Mouse (Mus musculus): ENCODE measurements around the gene Cd81. TPM values are rescaled to one million over a fixed set of nuclear protein-coding genes. Genes with fewer than 3 reads are reported as not detected.

Cd81 gene
- polyA plus RNA-seq, 1 experiment = 227 TPM

- WGBS = 93% methylated on average over 2 of the region's 2 CpGs
- 0 out of 2 replicates have a peak, but pooled peaks cover 4% of the 10 kb centered on the region for H3K27me3 ChIP-seq (ENCODE audit: control insufficient read depth, insufficient read depth, low read length)
- no peak overlapping the region for H3K4me3 ChIP-seq (ENCODE audit: low read depth, low read length)
- H3K27ac ChIP-seq (ENCODE audit: insufficient read depth, low read depth, low read length) = no peak overlapping the region
- TF ChIP-seq CTCF (IDR thresholded peaks at IDR 0.05; ENCODE audit: extremely low read depth, insufficient read length, insufficient replicate concordance, low read depth, low read length) (no peak), POLR2A (IDR thresholded peaks at IDR 0.05; ENCODE audit: low read depth, low read length) (no peak)
- H3K36me3 ChIP-seq (ENCODE audit: control insufficient read depth, insufficient read depth, low read length) = no peaks in the 10 kb centered on the region
- H3K4me1 ChIP-seq (ENCODE audit: control insufficient read depth, insufficient read depth, insufficient read length, low read length) = no peaks in the 10 kb centered on the region
Observed at GRCm38 (mm10) chr7:143034112-143034511, 18.4 kb upstream of the Cd81 start.

GRCm38 (mm10) chr7:143034519-143035450 lies 17.8 kb upstream of the Cd81 start:
- Histone ChIP-seq H3K27me3 (ENCODE audit: control insufficient read depth, insufficient read depth, low read length) (0 out of 2 replicates have a peak, but pooled peaks cover 4% of the 10 kb centered on the region), H3K27ac (ENCODE audit: insufficient read depth, low read depth, low read length) (no peak overlapping the region), H3K4me3 (ENCODE audit: low read depth, low read length) (no peak overlapping the region), H3K36me3 (ENCODE audit: control insufficient read depth, insufficient read depth, low read length) (no peaks in the 10 kb centered on the region), H3K4me1 (ENCODE audit: control insufficient read depth, insufficient read depth, insufficient read length, low read length) (no peaks in the 10 kb centered on the region)
- TF ChIP-seq CTCF (IDR thresholded peaks at IDR 0.05; ENCODE audit: extremely low read depth, insufficient read length, insufficient replicate concordance, low read depth, low read length) (no peak), POLR2A (IDR thresholded peaks at IDR 0.05; ENCODE audit: low read depth, low read length) (no peak)
- 79% methylated on average over 8 of the region's 8 CpGs for WGBS

- no peak overlapping the region for H3K27ac ChIP-seq (ENCODE audit: insufficient read depth, low read depth, low read length)
- no peaks in the 10 kb centered on the region for H3K4me1 ChIP-seq (ENCODE audit: control insufficient read depth, insufficient read depth, insufficient read length, low read length)
- WGBS = 82% methylated on average over 3 of the region's 3 CpGs
- no peaks in the 10 kb centered on the region for H3K36me3 ChIP-seq (ENCODE audit: control insufficient read depth, insufficient read depth, low read length)
- no peak overlapping the region for H3K4me3 ChIP-seq (ENCODE audit: low read depth, low read length)
- TF ChIP-seq CTCF (IDR thresholded peaks at IDR 0.05; ENCODE audit: extremely low read depth, insufficient read length, insufficient replicate concordance, low read depth, low read length) (no peak), POLR2A (IDR thresholded peaks at IDR 0.05; ENCODE audit: low read depth, low read length) (no peak)
- 0 out of 2 replicates have a peak, but pooled peaks cover 4% of the 10 kb centered on the region for H3K27me3 ChIP-seq (ENCODE audit: control insufficient read depth, insufficient read depth, low read length)
Observed at GRCm38 (mm10) chr7:143036787-143037186, 15.8 kb upstream of the Cd81 start.

GRCm38 (mm10) chr7:143037306-143037705 lies 15.2 kb upstream of the Cd81 start:
- H3K27ac ChIP-seq (ENCODE audit: insufficient read depth, low read depth, low read length) = no peak overlapping the region
- no peaks in the 10 kb centered on the region for H3K36me3 ChIP-seq (ENCODE audit: control insufficient read depth, insufficient read depth, low read length)
- no peak for TF ChIP-seq POLR2A (IDR thresholded peaks at IDR 0.05; ENCODE audit: low read depth, low read length)
- H3K27me3 ChIP-seq (ENCODE audit: control insufficient read depth, insufficient read depth, low read length) = 0 out of 2 replicates have a peak, but pooled peaks cover 4% of the 10 kb centered on the region
- H3K4me3 ChIP-seq (ENCODE audit: low read depth, low read length) = no peak overlapping the region
- WGBS = 88% methylated on average over 4 of the region's 4 CpGs
- no peaks in the 10 kb centered on the region for H3K4me1 ChIP-seq (ENCODE audit: control insufficient read depth, insufficient read depth, insufficient read length, low read length)

- Histone ChIP-seq H3K27me3 (ENCODE audit: control insufficient read depth, insufficient read depth, low read length) (0 out of 2 replicates have a peak, but pooled peaks cover 4% of the 10 kb centered on the region), H3K36me3 (ENCODE audit: control insufficient read depth, insufficient read depth, low read length) (no peaks in the 10 kb centered on the region), H3K4me3 (ENCODE audit: low read depth, low read length) (no peak overlapping the region), H3K4me1 (ENCODE audit: control insufficient read depth, insufficient read depth, insufficient read length, low read length) (peaks cover 3% of the 10 kb centered on the region; the same call in 1 of the 2 replicates), H3K27ac (ENCODE audit: insufficient read depth, low read depth, low read length) (0 out of 2 replicates have a peak overlapping the region, but pooled peaks have one; percentile 53)
- 93% methylated on average over 3 of the region's 3 CpGs for WGBS
- TF ChIP-seq CTCF (IDR thresholded peaks at IDR 0.05; ENCODE audit: extremely low read depth, insufficient read length, insufficient replicate concordance, low read depth, low read length) (no peak), POLR2A (IDR thresholded peaks at IDR 0.05; ENCODE audit: low read depth, low read length) (no peak)
Observed at GRCm38 (mm10) chr7:143038174-143038931, 14.2 kb upstream of the Cd81 start.

GRCm38 (mm10) chr7:143040561-143040960 lies 12.0 kb upstream of the Cd81 start:
- TF ChIP-seq POLR2A (IDR thresholded peaks at IDR 0.05; ENCODE audit: low read depth, low read length) (no peak), CTCF (IDR thresholded peaks at IDR 0.05; ENCODE audit: extremely low read depth, insufficient read length, insufficient replicate concordance, low read depth, low read length) (no peak)
- Histone ChIP-seq H3K27ac (ENCODE audit: insufficient read depth, low read depth, low read length) (no peak overlapping the region), H3K4me3 (ENCODE audit: low read depth, low read length) (no peak overlapping the region), H3K36me3 (ENCODE audit: control insufficient read depth, insufficient read depth, low read length) (no peaks in the 10 kb centered on the region), H3K4me1 (ENCODE audit: control insufficient read depth, insufficient read depth, insufficient read length, low read length) (peaks cover 3% of the 10 kb centered on the region; the same call in 1 of the 2 replicates), H3K27me3 (ENCODE audit: control insufficient read depth, insufficient read depth, low read length) (no peaks in the 10 kb centered on the region)
- 92% methylated on average over 3 of the region's 3 CpGs for WGBS

All from small intestine, adult 2 months (tissue).